Mouse (Mus musculus) hindbrain, embryonic 14.5 days (tissue): ENCODE measurements around the gene Zc3h18. TPM values are rescaled to one million over a fixed set of nuclear protein-coding genes. Genes with fewer than 3 reads are reported as not detected.

ENCODE experiments used
- ATAC-seq: fragments of 200-750 bp; cut with Nextera tagmentation; 2 replicates; pipeline ENCODE4 v1.8.0; 2017; ENCODE audit warnings: moderate number of reproducible peaks, mild to moderate bottlenecking, moderate TSS enrichment, moderate library complexity; ENCODE audit not compliant: low FRiP score
- DNase-seq: peaks from one replicate; pipeline ENCODE4 v3.0.0-alpha.2; 2015; ENCODE audit warnings: low spot score
- H3K27ac ChIP-seq: fragments of 300-500 bp; sonication (generic); 2 replicates; pipeline ENCODE4 v1.5.1; 2014; ENCODE audit warnings: mild to moderate bottlenecking, moderate library complexity
- H3K27me3 ChIP-seq: fragments of 300-500 bp; sonication (generic); 2 replicates; pipeline ENCODE4 v1.6.1; 2014; ENCODE audit warnings: mild to moderate bottlenecking, low read length, mixed read lengths; ENCODE audit not compliant: control insufficient read depth, insufficient read depth
- H3K36me3 ChIP-seq: fragments of 300-500 bp; sonication (generic); replicated peaks from 2 replicates; pipeline ENCODE4 v1.6.1; 2014; ENCODE audit not compliant: control insufficient read depth, insufficient read depth
- H3K4me1 ChIP-seq: fragments of 300-500 bp; sonication (generic); replicated peaks from 2 replicates; pipeline ENCODE4 v1.6.1; 2014; ENCODE audit warnings: antibody characterized with exemption, low read length, mixed read lengths; ENCODE audit not compliant: control insufficient read depth, insufficient read depth
- H3K4me2 ChIP-seq: fragments of 300-500 bp; sonication (generic); replicated peaks from 2 replicates; pipeline ENCODE4 v1.6.1; 2014; ENCODE audit warnings: mild to moderate bottlenecking, moderate library complexity
- H3K4me3 ChIP-seq: fragments of 300-500 bp; sonication (generic); replicated peaks from 2 replicates; pipeline ENCODE4 v1.5.1; 2014; ENCODE audit warnings: mild to moderate bottlenecking, low read length
- H3K9ac ChIP-seq: fragments of 300-500 bp; sonication (generic); 2 replicates; pipeline ENCODE4 v1.6.1; 2014
- H3K9me3 ChIP-seq: fragments of 300-500 bp; sonication (generic); 2 replicates; pipeline ENCODE4 v1.6.1; 2016; ENCODE audit warnings: low read length; ENCODE audit not compliant: control insufficient read depth
- WGBS: fragments of 180-500 bp; shearing (Covaris S2); extraction: QIAGEN DNeasy Blood & Tissue Kit; methylation state at CpG from one replicate; pipeline ENCODE4 v1.1.7; 2014; 5-methylcytosine and 5-hydroxymethylcytosine counted together
- polyA plus RNA-seq: library from polyadenylated mRNA; unstranded; fragments of >200 nt; fragmentation: Nextera tagmentation; extraction: Ambion mirVana; gene quantifications from 2 replicates; pipeline ENCODE4 v1.2.1, GENCODE M21; 2014

The Zc3h18 gene
- polyA plus RNA-seq, 1 experiment from 2014 or later = 23.4 TPM

DNA sequence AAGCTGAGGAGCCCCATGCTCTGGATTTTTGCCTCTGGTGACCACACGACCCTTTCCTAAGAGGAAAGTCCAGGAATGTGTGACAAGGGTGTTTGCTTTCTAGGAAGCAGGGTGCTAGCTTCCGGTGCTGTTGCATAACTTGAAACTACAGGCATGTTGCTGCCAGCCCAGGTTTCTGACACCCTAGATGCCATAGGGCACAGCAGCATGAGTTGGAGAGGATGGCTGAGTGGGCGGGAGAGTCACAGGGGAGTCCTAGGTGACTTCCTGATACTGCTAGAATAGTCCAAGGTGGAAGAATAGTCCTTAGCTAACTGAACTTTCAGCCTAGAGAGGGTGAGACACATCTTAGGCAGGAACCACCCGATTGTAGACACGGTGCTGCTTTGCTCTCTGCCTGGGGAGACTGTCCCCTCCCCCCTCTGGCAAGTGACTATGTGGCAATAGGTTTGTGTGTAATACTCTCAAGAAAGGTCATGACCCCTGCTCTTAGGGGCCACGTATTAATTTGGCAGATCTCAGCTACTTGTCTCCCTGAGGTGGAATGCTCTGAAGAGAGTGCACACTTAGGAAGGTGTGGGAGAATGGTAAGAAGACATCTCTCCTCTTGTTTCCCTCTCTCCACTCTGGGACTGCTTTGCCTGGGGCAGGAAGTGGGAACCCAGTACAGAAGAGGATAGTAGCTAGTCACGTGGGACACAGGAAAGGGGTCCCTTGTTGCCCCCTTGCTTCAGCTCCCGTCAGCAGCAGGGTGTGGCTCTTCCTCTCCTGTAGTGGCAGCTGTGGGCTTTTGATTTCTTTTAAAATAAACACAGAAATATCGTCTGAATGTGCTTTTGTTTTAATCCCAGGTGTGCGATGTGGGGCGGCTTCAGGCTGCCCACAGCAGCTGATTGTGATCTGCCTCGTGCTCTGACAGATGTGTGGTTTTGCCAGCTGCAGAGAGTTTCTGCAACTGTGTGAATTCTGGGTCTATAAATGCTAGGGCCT lies 87.5 kb downstream of the Zc3h18 start:
- Histone ChIP-seq H3K9ac (no peak overlapping the region), H3K36me3 (peaks cover 35% of the 10 kb centered on the region), H3K9me3 (no peaks in the 10 kb centered on the region), H3K27ac (no peak overlapping the region), H3K27me3 (peaks cover 37% of the 10 kb centered on the region), H3K4me1 (peaks cover 10% of the 10 kb centered on the region), H3K4me2 (no peak overlapping the region), H3K4me3 (no peak overlapping the region)
- DNase-seq = no peak
- no peak for ATAC-seq
- 70% methylated on average over 12 of the region's 12 CpGs for WGBS

GRCm38 (mm10) chr8:122464985-122465384 lies 88.6 kb downstream of the Zc3h18 start:
- Histone ChIP-seq H3K36me3 (peaks cover 39% of the 10 kb centered on the region), H3K27me3 (peaks cover 30% of the 10 kb centered on the region), H3K4me1 (peaks cover 10% of the 10 kb centered on the region), H3K27ac (no peak overlapping the region), H3K9ac (no peak overlapping the region), H3K9me3 (no peaks in the 10 kb centered on the region), H3K4me3 (no peak overlapping the region), H3K4me2 (no peak overlapping the region)
- DNase-seq (no peak), ATAC-seq (no peak)
- WGBS = 72% methylated on average over 7 of the region's 7 CpGs

Other genes starting within 250 kb of the Zc3h18 start
- 1.8 and 2.0 TPM in 2 replicates for gene Zfpm1, start 94.5 kb upstream of the Zc3h18 start, polyA plus RNA-seq
- gene Trhr2, start 15.9 kb upstream of the Zc3h18 start, polyA plus RNA-seq = 0.21 TPM in 1 of 2 replicates, not detected in the other
- not detected in 2 replicates for gene Il17c, start 45.4 kb downstream of the Zc3h18 start, polyA plus RNA-seq
- gene Cyba, start 56.3 kb downstream of the Zc3h18 start, polyA plus RNA-seq = 35.7 and 44.3 TPM in 2 replicates
- 61.3 and 75.6 TPM in 2 replicates for gene Mvd, start 66.8 kb downstream of the Zc3h18 start, polyA plus RNA-seq
- not detected in 2 replicates for gene Snai3, start 84.1 kb downstream of the Zc3h18 start, polyA plus RNA-seq
- 31.6 and 32.6 TPM in 2 replicates for gene Rnf166, start 99.5 kb downstream of the Zc3h18 start, polyA plus RNA-seq
- 77.8 and 80.2 TPM in 2 replicates for gene Ctu2, start 99.5 kb downstream of the Zc3h18 start, polyA plus RNA-seq
- 3.1 and 3.7 TPM in 2 replicates for gene Piezo1, start 174.7 kb downstream of the Zc3h18 start, polyA plus RNA-seq
- gene Cdt1, start 191.4 kb downstream of the Zc3h18 start, polyA plus RNA-seq = 6.2 and 8.1 TPM in 2 replicates
- 183 and 187 TPM in 2 replicates for gene Aprt, start 200.3 kb downstream of the Zc3h18 start, polyA plus RNA-seq
- 5.8 and 6.0 TPM in 2 replicates for gene Galns, start 234.9 kb downstream of the Zc3h18 start, polyA plus RNA-seq
- 118 and 130 TPM in 2 replicates for gene Trappc2l, start 235.0 kb downstream of the Zc3h18 start, polyA plus RNA-seq
- gene Pabpn1l, start 246.1 kb downstream of the Zc3h18 start, polyA plus RNA-seq = not detected in 2 replicates